Mouse (Mus musculus): ENCODE measurements around the gene Gm28539. TPM values are rescaled to one million over a fixed set of nuclear protein-coding genes. Genes with fewer than 3 reads are reported as not detected.
"Not testable (repeated sequence)": the region's sequence is repeated elsewhere in the genome, so short reads cannot be mapped to it uniquely, and the experiment has no call there.

Gm28539 gene
- total RNA-seq, 2 experiments from 2014 or later = not detected

GRCm38 (mm10) chr16:18952813-18953212 is 116.4 kb downstream of the Gm28539 start:
- no peak for ATAC-seq (ENCODE audit: poor library complexity, severe bottlenecking)

GRCm38 (mm10) chr16:18955070-18955469 is 118.7 kb downstream of the Gm28539 start:
- ATAC-seq (ENCODE audit: poor library complexity, severe bottlenecking) = no peak

- ATAC-seq (ENCODE audit: poor library complexity, severe bottlenecking) = no peak
Measured at GRCm38 (mm10) chr16:18963486-18963885, 127.1 kb downstream of the Gm28539 start.

GRCm38 (mm10) chr16:18969420-18970128 is 133.2 kb downstream of the Gm28539 start:
- ATAC-seq (ENCODE audit: poor library complexity, severe bottlenecking) = no peak

GRCm38 (mm10) chr16:18970837-18971236 is 134.5 kb downstream of the Gm28539 start:
- no peak for ATAC-seq (ENCODE audit: poor library complexity, severe bottlenecking)

- ATAC-seq (ENCODE audit: poor library complexity, severe bottlenecking) = not testable (repeated sequence)
Measured at GRCm38 (mm10) chr16:18975665-18976064, 139.3 kb downstream of the Gm28539 start.

- ATAC-seq (ENCODE audit: poor library complexity, severe bottlenecking) = no peak
Measured at GRCm38 (mm10) chr16:18976315-18976714, 139.9 kb downstream of the Gm28539 start.

- ATAC-seq (ENCODE audit: poor library complexity, severe bottlenecking) = no peak
Measured at GRCm38 (mm10) chr16:18986381-18986780, 150.0 kb downstream of the Gm28539 start.

GRCm38 (mm10) chr16:18986860-18987259 is 150.5 kb downstream of the Gm28539 start:
- no peak for ATAC-seq (ENCODE audit: poor library complexity, severe bottlenecking)

- 0 out of 2 replicates have a peak, but pooled peaks have one; percentile 47 for ATAC-seq (ENCODE audit: poor library complexity, severe bottlenecking)
Measured at GRCm38 (mm10) chr16:19002610-19003389, 166.4 kb downstream of the Gm28539 start.

- ATAC-seq (ENCODE audit: poor library complexity, severe bottlenecking) = no peak
Measured at GRCm38 (mm10) chr16:19003757-19004156, 167.4 kb downstream of the Gm28539 start.

GRCm38 (mm10) chr16:19005298-19005697 is 168.9 kb downstream of the Gm28539 start:
- no peak for ATAC-seq (ENCODE audit: poor library complexity, severe bottlenecking)

Other genes with a start within 250 kb of the Gm28539 start
- not detected in 2 replicates for gene Tbx1, start 245.9 kb upstream of the Gm28539 start, total RNA-seq (2015)
- gene Tbx1, start 245.9 kb upstream of the Gm28539 start, total RNA-seq (2017) = not detected in 2 replicates
- gene Gp1bb, start 214.2 kb upstream of the Gm28539 start, total RNA-seq (2015) = 0.38 and 0.55 TPM in 2 replicates
- 0.70 TPM in 1 of 2 replicates, not detected in the other for gene Gp1bb, start 214.2 kb upstream of the Gm28539 start, total RNA-seq (2017)
- 1.7 and 2.9 TPM in 2 replicates for gene Gm49601, start 210.2 kb upstream of the Gm28539 start, total RNA-seq (2015)
- gene Gm49601, start 210.2 kb upstream of the Gm28539 start, total RNA-seq (2017) = 0.61 and 3.2 TPM in 2 replicates
- 19.5 and 23.5 TPM in 2 replicates for gene Sept5, start 206.6 kb upstream of the Gm28539 start, total RNA-seq (2015)
- 11.6 and 17.0 TPM in 2 replicates for gene Sept5, start 206.6 kb upstream of the Gm28539 start, total RNA-seq (2017)
- not detected in 2 replicates for gene Cldn5, start 59.7 kb upstream of the Gm28539 start, total RNA-seq (2015)
- not detected in 2 replicates for gene Cldn5, start 59.7 kb upstream of the Gm28539 start, total RNA-seq (2017)
- gene Ufd1, start 24.8 kb upstream of the Gm28539 start, total RNA-seq (2015) = 47.7 and 57.5 TPM in 2 replicates
- gene Ufd1, start 24.8 kb upstream of the Gm28539 start, total RNA-seq (2017) = 57.6 and 78.5 TPM in 2 replicates
- 62.8 and 67.1 TPM in 2 replicates for gene Cdc45, start 24.6 kb upstream of the Gm28539 start, total RNA-seq (2015)
- gene Cdc45, start 24.6 kb upstream of the Gm28539 start, total RNA-seq (2017) = 75.0 and 89.6 TPM in 2 replicates
- 7.8 and 9.6 TPM in 2 replicates for gene 2510002D24Rik, start within 50 bp of the Gm28539 start, total RNA-seq (2015)
- gene 2510002D24Rik, start within 50 bp of the Gm28539 start, total RNA-seq (2017) = 9.6 and 9.9 TPM in 2 replicates
- gene Mrpl40, start 40.3 kb downstream of the Gm28539 start, total RNA-seq (2015) = 80.1 and 85.8 TPM in 2 replicates
- 78.2 and 81.7 TPM in 2 replicates for gene Mrpl40, start 40.3 kb downstream of the Gm28539 start, total RNA-seq (2017)
- 28.3 and 34.5 TPM in 2 replicates for gene Hira, start 40.5 kb downstream of the Gm28539 start, total RNA-seq (2015)
- gene Hira, start 40.5 kb downstream of the Gm28539 start, total RNA-seq (2017) = 43.8 and 60.5 TPM in 2 replicates

All from megakaryocyte, adult 5-6 weeks (primary cell).